Mouse (Mus musculus): ENCODE measurements at regions not wholly inside any gene's neighbourhood (a gene's known extent, or its start where the extent isn't known, plus 50 kb on each side); places are given as distances from the start of the nearest gene placed in this dataset.

GRCm38 (mm10) chr3:131789177-131789576 lies 224.6 kb downstream of the Papss1 start:
- no peak for TF ChIP-seq POLR2A (IDR thresholded peaks at IDR 0.05; ENCODE audit: low read depth, low read length)
- TF ChIP-seq CTCF (conservative IDR thresholded peaks at IDR 0.05; ENCODE audit: insufficient read depth, insufficient read length, low read depth, low read length): no peak

Measured in kidney, adult 2 months (tissue).